Mouse (Mus musculus) heart, adult 2 months (tissue): ENCODE measurements around the gene Zfp57. TPM values are rescaled to one million over a fixed set of nuclear protein-coding genes. Genes with fewer than 3 reads are reported as not detected.

ENCODE experiments used
- DNase-seq, 2 experiments: peaks; one replicate each; pipeline ENCODE4 v3.0.0; 2021
- H3K27ac ChIP-seq: fragments of 200-600 bp; 2 replicates; pipeline ENCODE4 v1.8.1; 2022
- H3K27me3 ChIP-seq: fragments of 200-500 bp; 2 replicates; pipeline ENCODE4 v1.6.1; 2012; ENCODE audit warnings: mild to moderate bottlenecking, low read length, inconsistent platforms, mixed read lengths; ENCODE audit not compliant: control insufficient read depth, insufficient read depth
- H3K36me3 ChIP-seq: fragments of 200-500 bp; 2 replicates; pipeline ENCODE4 v1.6.1; 2012; ENCODE audit warnings: low read length, inconsistent platforms; ENCODE audit not compliant: control insufficient read depth, insufficient read depth
- H3K4me1 ChIP-seq: fragments of 200-500 bp; 2 replicates; pipeline ENCODE4 v1.6.1; 2011; ENCODE audit warnings: low read length; ENCODE audit not compliant: control insufficient read depth, insufficient read depth
- H3K4me3 ChIP-seq: fragments of 200-600 bp; 2 replicates; pipeline ENCODE4 v1.8.1; 2022
- H3K79me2 ChIP-seq: fragments of 200-500 bp; replicated peaks from 2 replicates; pipeline ENCODE4 v1.6.1; 2012; ENCODE audit warnings: mild to moderate bottlenecking, inconsistent platforms, low read length, moderate library complexity, mixed read lengths; ENCODE audit not compliant: control insufficient read depth, insufficient read depth
- H3K9ac ChIP-seq: fragments of 200-500 bp; 2 replicates; pipeline ENCODE4 v1.6.1; 2012; ENCODE audit warnings: low read depth, mild to moderate bottlenecking, control low read depth, inconsistent platforms, low read length, mixed read lengths
- CTCF ChIP-seq: fragments of 200-600 bp; IDR thresholded peaks from 2 replicates; pipeline ENCODE4 v1.8.1; 2022; ENCODE audit warnings: antibody characterized with exemption, mild to moderate bottlenecking, moderate library complexity
- EP300 ChIP-seq: fragments of 200-500 bp; IDR thresholded peaks from 2 replicates; pipeline ENCODE4 v1.6.1; 2011; ENCODE audit warnings: low read depth, low read length, control low read depth; ENCODE audit not compliant: insufficient read depth
- POLR2A ChIP-seq: fragments of 200-500 bp; IDR thresholded peaks from 2 replicates; pipeline ENCODE4 v1.6.1; 2011; ENCODE audit warnings: mild to moderate bottlenecking, low read depth, low read length, control low read depth; ENCODE audit not compliant: insufficient read depth
- WGBS: fragments of 180-500 bp; shearing (Covaris S2); methylation state at CpG from one replicate; pipeline ENCODE4 v1.1.7; 2018; 5-methylcytosine and 5-hydroxymethylcytosine counted together
- intact Hi-C: fragments of 180-260 bp; cut with DNase I; formaldehyde crosslinking; loops from one replicate; pipeline ENCODE4 v1.15.1; 2025
- polyA plus RNA-seq: library from polyadenylated mRNA; depleted of rRNA; stranded (reverse); fragments of >200 nt; gene quantifications from 2 replicates; pipeline ENCODE4 v1.2.3, GENCODE M21; 2012
- total RNA-seq, 2 experiments: library from RNA; stranded (reverse); gene quantifications; 2 replicates each; pipeline ENCODE4 v1.2.3; 2021

Gene Zfp57
- total and polyA plus RNA-seq, 3 experiments, result 0.94 to 2.3 (median 1.4) TPM

DNA sequence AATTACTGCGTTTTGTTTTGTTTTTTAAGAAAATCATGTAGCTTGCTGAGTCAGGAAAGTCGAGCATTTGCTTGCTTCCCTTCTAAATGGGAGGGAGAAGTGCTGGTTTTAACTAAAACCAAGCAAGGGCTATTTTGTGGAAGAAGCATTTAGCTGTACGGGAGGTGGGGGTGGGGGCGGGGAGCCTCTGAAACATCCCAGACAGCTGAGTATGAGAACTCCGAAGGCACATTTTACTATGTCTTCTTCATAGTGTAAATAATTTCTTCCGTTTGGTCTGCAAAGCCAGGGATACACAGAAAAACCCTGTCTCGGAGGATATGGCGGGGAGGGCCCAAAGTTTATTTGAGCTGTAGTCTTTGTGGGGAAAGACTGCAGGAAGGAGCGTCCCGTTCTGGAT, 27.2 kb downstream of the Zfp57 start:
- TF ChIP-seq EP300 (no peak), POLR2A (no peak), CTCF (no peak)
- intact Hi-C loops, result no loop called here
- H3K79me2 ChIP-seq, result no peaks in the 10 kb centered on the region
- H3K9ac ChIP-seq, result no peak overlapping the region
- WGBS, result 33% methylated on average over 10 of the region's 10 CpGs
- H3K4me1 ChIP-seq, result no peaks in the 10 kb centered on the region
- no peak overlapping the region for H3K27ac ChIP-seq
- no peak for DNase-seq
- H3K27me3 ChIP-seq, result no peaks in the 10 kb centered on the region
- H3K4me3 ChIP-seq, result peak overlapping the region; percentile 42
- no peaks in the 10 kb centered on the region for H3K36me3 ChIP-seq

DNA sequence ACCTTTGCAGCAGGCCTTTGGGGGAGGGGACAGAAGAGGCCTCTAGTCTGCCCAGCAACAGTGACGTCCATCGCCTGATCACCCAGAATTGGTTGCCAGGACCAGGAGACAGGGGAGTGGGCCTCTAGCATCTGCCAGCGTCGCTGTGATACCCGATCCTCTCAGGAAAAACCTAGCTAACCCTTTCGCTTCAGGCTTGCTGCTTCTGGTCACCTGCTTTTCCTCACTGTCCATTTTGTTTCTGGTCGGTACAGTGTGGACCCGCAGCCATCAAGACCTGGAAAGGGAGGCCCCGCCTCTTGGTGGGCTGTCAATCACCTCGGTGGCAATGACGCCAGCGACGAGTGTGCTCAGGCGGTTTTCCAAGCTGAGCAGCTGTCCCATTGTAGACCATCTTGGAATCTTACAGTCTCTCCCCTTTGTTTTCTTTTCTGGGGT, 27.7 kb downstream of the Zfp57 start:
- under 1% methylated on average over 14 of the region's 14 CpGs for WGBS
- peak overlapping the region; percentile 42 for H3K4me3 ChIP-seq
- TF ChIP-seq POLR2A, result no peak
- TF ChIP-seq CTCF, result no peak
- no peak for TF ChIP-seq EP300
- H3K79me2 ChIP-seq, result no peaks in the 10 kb centered on the region
- H3K27me3 ChIP-seq, result no peaks in the 10 kb centered on the region
- peak overlapping the region; percentile 53; the same call in 1 of the 2 replicates for H3K9ac ChIP-seq
- H3K4me1 ChIP-seq, result no peaks in the 10 kb centered on the region
- intact Hi-C loops, result no loop called here
- H3K36me3 ChIP-seq, result no peaks in the 10 kb centered on the region
- no peak overlapping the region for H3K27ac ChIP-seq
- peak; percentile 86 to 87 for DNase-seq

DNA sequence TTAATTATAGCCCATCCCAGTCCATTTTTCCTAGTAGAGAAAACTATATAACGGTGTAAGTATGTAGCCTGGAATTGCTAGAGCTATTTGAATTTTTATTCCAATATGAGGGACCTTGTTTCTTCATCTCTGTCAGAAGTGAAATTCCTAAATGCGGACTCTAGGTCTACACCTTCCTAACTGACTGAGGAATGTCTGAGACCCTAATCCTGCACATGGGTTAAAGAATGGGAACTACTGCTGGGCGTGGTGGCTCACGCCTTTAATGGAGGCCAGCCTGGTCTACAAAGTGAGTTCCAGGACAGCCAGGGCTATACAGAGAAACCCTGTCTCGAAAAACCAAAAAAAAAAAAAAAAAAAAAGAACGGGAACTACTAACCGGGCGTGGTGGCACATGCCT, 28.2 kb downstream of the Zfp57 start:
- H3K9ac ChIP-seq, result no peak overlapping the region
- H3K4me3 ChIP-seq, result no peak overlapping the region
- WGBS, result 71% methylated on average over 8 of the region's 8 CpGs
- TF ChIP-seq POLR2A (no peak), CTCF (no peak), EP300 (no peak)
- intact Hi-C loops, result no loop called here
- DNase-seq, result no peak
- no peaks in the 10 kb centered on the region for H3K4me1 ChIP-seq
- no peaks in the 10 kb centered on the region for H3K27me3 ChIP-seq
- H3K36me3 ChIP-seq, result no peaks in the 10 kb centered on the region
- no peak overlapping the region for H3K27ac ChIP-seq
- H3K79me2 ChIP-seq, result no peaks in the 10 kb centered on the region

DNA sequence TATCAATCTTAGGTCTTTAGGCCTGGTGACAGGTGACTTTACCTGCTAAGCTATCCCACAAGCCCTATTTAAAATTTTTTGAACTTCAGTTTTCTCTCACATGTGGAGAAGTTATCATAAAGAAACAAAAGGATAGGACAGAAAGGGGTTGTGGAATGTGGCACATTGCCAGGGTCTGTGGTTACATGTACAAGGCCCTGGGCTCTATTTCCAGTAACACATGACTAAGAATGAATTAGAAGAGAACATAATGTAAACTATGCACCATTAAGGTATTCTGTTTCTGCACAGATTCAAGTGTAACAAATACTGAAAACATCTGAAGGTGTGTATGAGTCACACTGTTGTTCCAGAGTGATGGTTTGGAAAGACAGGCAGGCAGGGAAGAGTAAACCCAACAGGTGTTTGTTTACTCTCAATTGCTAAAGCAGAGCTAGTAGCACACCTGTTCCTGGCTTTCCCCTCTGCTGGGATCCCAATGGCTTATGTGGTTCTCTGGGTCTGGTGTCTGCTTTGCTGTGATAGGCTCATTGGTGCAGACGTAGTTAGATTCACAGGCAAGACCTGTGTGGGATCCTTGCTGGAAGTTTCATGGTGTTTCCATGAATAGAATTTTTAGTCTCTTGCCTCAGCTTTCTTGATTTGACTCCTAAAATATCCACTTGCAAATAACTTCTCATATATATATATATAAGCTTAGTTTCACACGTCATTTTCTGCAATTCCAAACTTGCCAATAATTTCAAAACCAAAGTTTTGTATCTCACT, 38.3 kb downstream of the Zfp57 start:
- no peak for TF ChIP-seq CTCF
- TF ChIP-seq EP300, result no peak
- no peak for TF ChIP-seq POLR2A
- Histone ChIP-seq H3K4me1 (no peaks in the 10 kb centered on the region), H3K27me3 (no peaks in the 10 kb centered on the region), H3K36me3 (no peaks in the 10 kb centered on the region), H3K27ac (no peak overlapping the region), H3K9ac (no peak overlapping the region), H3K79me2 (no peaks in the 10 kb centered on the region), H3K4me3 (no peak overlapping the region)
- no peak for DNase-seq
- intact Hi-C loops, result no loop called here
- WGBS, result 75% methylated on average over 2 of the region's 2 CpGs

DNA sequence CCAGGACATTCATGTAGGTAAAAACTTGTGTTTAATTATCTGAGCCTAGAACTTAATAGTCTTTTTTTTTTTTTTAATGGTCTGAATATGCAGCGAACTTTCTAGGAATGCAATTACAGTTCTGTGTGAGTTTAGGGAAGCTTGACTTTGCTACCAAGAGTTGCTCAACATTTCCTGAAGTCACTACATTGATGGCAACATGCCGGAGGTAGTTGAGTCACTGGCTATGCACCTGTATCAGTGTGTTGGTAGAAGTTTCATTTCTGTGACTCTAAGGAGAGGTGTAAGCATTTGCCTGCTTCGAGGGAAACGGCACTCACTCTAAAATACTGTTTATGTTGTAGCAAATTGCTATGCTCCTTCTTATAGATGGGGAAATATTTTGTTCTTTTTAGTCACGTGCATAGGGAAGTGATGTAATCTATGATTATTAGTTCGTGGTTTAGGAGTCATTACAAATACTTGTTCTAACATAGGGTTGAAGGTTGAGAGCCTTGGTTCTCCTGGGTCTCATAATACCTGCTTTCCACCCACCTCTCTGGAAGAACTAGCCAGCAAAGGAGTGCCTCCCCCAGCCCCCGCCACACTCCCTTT, 43.8 kb downstream of the Zfp57 start:
- H3K36me3 ChIP-seq, result no peaks in the 10 kb centered on the region
- H3K4me1 ChIP-seq, result no peaks in the 10 kb centered on the region
- no peak for DNase-seq
- H3K9ac ChIP-seq, result no peak overlapping the region
- 0 out of 2 replicates have a peak, but pooled peaks cover 2% of the 10 kb centered on the region for H3K27me3 ChIP-seq
- no peak overlapping the region for H3K4me3 ChIP-seq
- intact Hi-C loops, result loop anchor here (5.0 kb wide), 2 partner anchors 152 to 207 kb away; partner anchors contain the start of genes Trim26 and Trim40
- H3K27ac ChIP-seq, result no peak overlapping the region; the same call in 1 of the 2 replicates
- 67% methylated on average over 7 of the region's 7 CpGs for WGBS
- no peaks in the 10 kb centered on the region for H3K79me2 ChIP-seq
- TF ChIP-seq POLR2A (no peak), CTCF (no peak), EP300 (no peak)

DNA sequence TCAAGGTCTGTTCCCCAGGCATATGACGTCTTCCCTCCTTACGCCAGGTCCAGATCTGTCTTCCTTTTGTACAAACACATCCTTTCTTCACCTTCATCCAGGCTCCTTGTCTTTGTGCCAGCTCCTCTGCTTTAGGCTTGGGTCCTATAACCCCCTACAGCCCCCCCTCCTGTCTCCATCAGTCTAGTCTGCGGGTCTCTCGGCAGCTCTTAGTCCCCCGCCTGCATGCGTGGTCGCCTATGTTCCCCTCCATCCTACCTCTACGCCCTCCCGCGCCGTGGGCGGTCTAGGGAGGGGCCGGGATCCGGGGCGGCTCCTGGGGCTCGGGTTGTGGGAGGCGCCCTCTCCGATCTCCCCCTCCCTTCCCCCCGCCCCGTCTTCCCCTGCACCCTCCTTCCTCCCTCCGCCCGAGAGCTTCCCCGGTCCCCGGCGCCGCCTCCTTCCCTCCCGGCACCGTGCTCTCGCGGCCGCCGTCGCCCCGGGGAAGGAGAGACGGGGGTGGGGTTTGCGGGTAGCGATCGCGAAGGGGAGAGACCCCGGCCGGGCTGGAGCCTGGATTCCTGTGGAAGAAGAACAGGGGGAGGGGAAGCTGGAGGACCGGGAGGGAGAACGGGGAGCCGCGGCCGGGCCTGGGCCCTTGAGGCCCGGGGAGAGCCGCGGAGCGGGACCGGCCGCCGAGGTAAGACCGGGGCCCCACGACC, 44.8 kb downstream of the Zfp57 start, which contains the start of gene Gabbr1:
TSS of gene Gabbr1 (plus strand) at position 356 of the 701 bp plus-strand sequence.
- intact Hi-C loops, result loop anchor here (2.0 to 5.0 kb wide), 4 partner anchors 49 to 208 kb away; partner anchors contain the start of genes Trim26, Trim40, Znrd1 and Znrd1as
- Histone ChIP-seq H3K4me3 (peak within 1 kb of the TSS; percentile 70), H3K79me2 (no peaks in the 10 kb centered on the region), H3K4me1 (0 out of 2 replicates have a peak, but pooled peaks cover 2% of the 10 kb centered on the region), H3K27me3 (0 out of 2 replicates have a peak, but pooled peaks cover 2% of the 10 kb centered on the region), H3K9ac (peak within 1 kb of the TSS; percentile 89), H3K36me3 (no peaks in the 10 kb centered on the region), H3K27ac (peak within 1 kb of the TSS; percentile 44)
- TF ChIP-seq CTCF (no peak), EP300 (no peak), POLR2A (peak; percentile 42; the same call in 1 of the 2 replicates)
- under 1% methylated on average over 53 of the region's 55 CpGs for WGBS
- peak; percentile 88 to 89 for DNase-seq
